Mouse (Mus musculus) MEL-GATA-1-ER (cell line): ENCODE data around the gene Golt1b.
"Not testable (repeated sequence)": the region's sequence is repeated elsewhere in the genome, so short reads cannot be mapped to it uniquely, and the experiment has no call there.

ENCODE experiments used
- DNase-seq: peaks from one replicate; pipeline ENCODE4 v3.0.0-alpha.2; 2012; ENCODE audit warnings: low read depth; ENCODE audit errors: extremely low read depth

Golt1b gene

DNA sequence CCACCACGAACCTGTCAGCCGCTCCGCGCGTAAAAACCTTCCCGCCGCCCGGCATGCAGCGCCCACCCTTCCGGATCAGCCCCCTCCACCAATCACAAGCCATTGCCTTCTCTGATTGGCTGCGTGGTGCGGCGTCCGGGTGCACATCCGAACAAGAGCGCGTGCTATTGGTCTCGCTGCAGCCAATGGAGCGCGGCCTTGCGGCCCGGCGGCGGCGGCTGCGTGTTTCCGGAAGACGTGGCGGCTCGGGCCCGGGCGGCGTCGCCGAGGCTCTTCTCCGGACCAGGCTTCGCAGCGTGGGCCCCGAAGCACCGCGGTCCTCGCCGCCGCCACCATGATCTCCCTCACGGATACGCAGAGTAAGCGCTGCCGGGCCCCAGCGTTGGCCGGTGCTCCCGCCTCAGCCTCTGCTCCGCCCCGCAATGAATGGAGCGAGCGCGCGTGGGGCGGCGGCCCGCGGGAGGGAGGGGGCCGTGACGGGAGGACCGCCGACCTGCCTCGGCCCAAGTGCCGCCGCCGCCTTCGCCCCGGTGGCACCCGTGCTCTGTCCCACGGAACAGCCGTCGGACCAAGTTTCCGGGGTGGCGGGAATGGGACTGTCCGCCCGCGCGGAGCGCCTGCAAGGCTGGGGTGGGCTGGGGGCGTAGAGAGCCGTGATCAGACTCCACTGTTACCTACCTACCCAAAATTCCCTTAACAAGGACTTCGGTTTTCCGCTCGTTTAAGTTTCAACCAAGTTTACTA, at the start of gene Golt1b, which contains the start of gene Recql:
Gene Golt1b, plus strand, starts transcription at position 211 of the 744 bp plus-strand sequence.
Gene Recql, minus strand, starts transcription at position 77 of the 744 bp plus-strand sequence.
- peak; percentile 85 for DNase-seq

DNA sequence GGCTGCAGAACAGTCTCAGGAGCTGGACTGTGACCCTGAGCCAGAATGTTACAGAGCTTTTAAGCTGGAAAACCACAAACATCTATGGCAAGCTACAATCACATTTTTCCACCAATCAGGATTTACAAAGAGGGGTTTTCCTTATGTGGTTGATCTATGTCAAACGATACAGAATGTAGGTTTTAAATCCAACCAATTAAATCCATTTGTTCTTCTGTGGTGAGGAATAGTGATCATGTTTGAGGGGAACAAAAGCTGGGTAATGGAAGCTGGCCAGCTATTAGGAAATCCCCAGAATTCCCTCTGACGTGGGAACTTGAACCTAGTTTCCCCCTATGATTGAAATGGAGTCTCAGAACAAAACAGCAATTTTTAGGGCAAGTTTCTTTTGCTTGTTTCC, 48.1 kb upstream of the Golt1b start:
- DNase-seq: no peak

DNA sequence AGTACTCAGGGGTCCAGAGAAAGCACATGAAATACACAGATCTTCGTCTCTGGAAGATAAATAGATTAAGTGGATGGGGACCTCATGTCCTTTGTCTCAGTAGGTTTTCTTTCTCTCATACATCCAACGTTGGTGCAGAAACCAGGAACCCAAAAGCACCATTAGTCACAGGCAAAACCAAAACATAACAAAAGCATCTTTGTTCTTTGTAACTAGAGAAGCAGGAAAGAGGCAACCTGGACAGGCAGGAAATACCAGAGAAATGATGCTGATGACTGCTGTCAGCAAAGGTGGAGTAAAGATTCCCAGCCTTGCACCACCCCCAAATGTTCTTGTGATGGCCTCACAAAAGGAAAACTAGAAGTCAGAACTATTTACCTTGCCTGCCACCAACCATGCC, 47.4 kb upstream of the Golt1b start:
- no peak for DNase-seq

DNA sequence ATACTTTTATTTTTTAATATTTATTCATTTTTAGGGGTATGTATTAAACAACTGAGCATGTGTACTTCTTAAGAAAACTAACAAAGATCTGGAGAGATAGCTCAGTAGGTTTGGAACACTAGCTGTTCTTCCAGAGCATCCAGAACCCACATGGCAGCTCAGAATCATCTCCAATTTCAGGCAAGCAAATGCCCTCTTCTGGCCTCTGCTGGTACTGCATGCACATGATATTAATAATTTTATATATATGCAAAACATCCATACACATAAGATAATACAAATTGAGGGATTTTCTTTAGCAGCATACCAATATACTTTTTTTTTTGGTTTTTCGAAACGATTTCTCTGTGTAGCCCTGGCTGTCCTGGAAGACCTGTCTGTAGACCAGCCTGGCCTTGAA, 43.5 kb upstream of the Golt1b start:
- peak; percentile 59 for DNase-seq

DNA sequence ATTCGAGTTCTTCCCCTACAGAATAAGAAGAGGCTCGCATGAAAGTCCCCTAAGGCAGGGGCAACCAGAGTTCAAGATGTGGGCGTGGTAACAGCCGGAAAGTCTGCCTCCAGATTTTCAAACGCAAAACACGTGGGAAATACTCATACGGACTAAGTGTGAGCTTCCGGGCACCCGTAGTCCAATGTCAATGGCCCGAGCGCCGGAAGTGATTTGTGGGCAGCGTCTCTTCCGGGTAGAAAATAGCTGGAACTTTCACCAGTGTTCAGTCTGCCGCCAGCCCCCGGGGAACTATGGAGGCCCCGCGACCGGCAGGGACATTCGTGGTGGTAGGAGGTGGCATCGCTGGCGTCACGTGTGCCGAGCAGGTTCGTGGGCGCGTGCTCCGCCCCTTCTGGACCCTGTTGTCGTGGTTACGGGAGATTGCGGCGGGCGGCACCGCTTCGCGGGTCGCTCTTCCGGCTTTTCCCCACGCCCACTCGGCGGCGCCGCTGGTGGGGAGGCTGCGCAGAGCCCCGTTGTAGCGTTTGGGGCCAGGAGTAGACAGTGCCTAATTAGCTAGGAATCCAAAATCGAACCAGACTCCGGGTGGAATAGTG, 41.5 kb upstream of the Golt1b start, which contains the start of gene Pyroxd1:
Gene Pyroxd1, plus strand, starts transcription at position 215 of the 599 bp plus-strand sequence.
- peak; percentile 84 for DNase-seq

DNA sequence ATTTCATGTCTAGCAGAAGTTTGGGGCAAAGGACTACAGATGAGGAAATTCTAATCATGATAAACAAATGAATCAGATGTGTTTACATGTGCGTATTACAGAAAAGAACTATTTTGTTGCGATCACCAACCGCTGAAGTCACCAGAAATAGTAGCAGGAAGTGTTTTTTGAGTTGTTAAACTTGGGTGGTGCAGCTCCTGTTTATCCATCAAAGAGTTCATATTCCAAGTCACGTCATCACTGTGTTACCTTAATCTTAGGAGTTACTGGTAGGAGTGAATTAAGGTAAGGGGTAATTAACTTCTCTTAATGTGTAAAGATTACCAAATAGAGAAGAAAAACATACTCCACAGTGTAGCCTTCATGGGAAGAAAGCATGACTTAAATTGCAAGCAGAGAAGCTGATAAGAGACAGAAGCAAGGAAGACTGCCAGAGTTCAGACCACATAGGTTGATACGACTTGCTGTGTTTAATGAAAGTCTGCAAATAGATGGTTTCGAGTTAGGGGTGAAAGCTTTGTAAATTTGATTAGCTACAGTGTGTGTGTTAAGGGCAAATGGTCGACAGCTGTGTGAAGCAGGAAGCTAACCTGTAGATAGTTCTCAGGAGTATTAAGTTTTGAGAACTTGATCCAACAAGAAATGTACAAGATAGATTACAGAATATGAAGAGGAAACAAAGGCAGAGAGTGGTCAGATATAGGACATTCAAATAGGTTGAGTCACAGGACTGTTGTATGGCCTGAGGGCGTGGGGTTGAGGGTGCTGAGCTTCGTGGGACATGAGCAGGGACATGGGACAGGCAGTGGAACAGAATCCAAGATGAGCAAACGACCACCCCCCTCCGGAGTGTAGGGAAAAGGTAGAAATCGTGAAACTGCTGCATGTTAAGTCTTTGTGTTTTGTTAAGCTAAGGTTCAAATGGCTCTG, 40.6 kb upstream of the Golt1b start:
- peak; percentile 30 for DNase-seq

DNA sequence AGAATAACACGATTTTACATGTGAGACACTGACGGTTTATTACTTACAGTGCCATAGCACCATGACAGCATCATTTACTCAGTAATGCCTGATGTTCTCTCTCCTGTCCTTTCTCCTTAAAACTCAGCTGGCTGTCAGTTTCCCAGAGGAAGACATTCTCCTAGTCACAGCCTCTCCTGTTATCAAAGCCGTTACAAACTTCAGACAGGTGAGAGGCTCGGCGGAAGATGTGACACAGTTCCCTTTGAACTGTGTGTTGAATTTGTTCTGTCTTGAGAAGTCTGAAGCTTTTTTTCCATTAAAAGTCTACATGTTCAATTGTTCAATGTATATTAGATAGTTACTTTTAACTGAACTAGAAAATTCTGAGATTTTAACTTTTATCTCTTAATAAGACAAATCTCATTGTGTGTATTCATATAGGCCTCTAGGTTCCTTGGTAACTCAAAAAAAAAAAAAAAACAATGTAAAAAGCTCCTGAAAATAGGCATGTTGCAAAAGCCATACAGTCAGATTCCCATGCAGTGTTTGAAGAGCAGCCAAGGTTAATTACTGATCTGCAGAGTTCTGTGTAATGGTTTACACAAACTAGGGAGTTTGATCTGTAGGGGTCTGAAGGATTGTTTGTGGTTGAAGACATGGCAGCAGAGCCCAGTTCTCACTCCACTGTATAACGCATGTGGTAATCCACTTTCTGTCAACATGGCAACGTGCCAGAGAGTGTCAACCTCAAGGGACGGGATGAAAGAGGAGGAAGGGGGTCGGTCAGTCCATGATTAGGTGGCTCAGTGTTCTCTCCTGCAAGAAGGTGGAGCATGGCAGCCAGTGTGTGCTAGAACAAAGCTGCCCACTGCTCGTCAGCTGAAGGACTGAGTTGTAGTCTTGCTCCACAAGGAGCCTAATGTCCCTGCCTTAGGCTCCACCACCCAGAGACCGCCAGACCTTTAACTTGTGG, 39.3 kb upstream of the Golt1b start:
- no peak for DNase-seq

DNA sequence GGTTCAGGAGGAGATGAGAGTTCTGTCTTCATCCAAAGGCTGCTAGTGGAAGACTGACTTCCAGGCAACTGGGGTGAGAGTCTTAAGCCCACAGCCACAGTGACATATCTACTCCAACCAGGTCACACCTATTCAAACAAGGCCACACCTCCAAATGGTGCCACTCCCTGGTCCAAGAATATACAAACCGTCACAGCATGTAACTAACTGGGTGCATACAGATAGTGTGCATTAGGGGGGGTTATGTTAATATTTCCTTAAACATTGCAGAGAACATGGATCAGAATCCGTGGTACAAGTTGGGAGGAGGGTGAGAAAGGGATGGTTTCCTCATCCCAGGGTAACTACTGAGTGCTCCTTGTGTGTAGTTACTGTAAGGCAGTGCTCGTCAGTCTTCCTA, 34.9 kb upstream of the Golt1b start:
- DNase-seq: not testable (repeated sequence)

DNA sequence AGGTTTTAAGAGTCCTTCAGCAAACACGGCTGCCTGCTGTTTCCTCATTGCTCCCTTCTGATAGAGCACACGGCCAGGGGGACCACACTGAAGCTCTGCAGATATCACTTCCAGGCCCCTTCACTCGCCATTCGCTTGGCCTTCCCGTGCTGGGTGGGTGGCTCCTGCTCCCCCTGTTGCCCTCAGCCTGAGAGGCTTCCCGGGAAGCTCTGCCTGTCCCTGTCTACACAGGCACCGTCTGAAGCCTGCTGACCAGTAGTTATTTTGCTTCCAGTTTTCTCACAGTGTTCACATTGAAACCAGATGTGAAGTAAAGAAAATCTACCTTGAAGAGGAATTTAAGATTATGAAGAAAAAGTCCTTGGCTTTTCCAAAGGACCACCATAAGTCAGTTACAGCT, 29.9 kb upstream of the Golt1b start:
- DNase-seq: no peak

DNA sequence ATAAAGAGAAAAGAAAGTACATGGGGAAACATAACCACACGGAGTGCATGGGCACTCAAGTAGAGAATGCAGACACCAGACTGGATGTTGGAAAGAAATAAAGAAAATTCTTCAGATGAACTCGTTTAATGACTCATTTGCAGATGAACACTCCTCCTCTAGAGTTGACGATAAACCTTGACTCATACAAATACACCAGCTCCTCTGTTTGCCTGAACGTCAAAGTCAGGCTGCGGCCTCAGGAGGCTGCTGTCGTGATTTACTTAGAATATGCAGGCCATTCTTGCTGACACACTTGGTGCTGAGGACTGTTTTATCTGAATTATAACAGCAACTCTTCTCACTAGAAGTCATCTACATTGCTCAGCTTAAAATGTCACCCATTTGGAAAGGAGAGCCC, 25.0 kb upstream of the Golt1b start:
- DNase-seq: no peak

DNA sequence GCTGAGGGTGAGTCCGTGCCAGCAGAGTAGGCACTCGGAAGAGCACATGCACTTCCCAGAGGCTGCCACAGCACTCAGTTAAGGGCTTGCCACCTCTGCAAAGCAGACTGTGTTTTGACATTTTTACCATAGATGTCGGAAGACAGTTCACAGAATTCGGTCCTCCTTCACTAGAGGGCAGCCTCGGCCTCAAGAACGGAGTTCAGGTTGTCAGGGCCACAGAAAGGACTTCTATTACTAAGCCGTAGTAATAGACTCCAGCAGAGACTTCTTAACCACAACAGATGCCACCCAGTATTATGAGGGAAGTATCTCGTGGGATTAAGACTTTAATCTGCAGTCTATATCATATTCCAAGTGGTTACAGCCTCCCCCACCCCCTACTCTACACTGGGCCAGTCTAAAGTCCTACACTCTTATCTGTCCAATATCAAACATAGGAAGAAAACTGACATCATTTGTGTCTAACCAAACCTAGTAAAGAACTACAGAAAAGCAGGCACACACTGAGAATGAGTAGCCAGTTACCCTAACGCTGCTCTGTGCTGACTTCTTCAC, 23.9 kb upstream of the Golt1b start:
- DNase-seq: no peak

DNA sequence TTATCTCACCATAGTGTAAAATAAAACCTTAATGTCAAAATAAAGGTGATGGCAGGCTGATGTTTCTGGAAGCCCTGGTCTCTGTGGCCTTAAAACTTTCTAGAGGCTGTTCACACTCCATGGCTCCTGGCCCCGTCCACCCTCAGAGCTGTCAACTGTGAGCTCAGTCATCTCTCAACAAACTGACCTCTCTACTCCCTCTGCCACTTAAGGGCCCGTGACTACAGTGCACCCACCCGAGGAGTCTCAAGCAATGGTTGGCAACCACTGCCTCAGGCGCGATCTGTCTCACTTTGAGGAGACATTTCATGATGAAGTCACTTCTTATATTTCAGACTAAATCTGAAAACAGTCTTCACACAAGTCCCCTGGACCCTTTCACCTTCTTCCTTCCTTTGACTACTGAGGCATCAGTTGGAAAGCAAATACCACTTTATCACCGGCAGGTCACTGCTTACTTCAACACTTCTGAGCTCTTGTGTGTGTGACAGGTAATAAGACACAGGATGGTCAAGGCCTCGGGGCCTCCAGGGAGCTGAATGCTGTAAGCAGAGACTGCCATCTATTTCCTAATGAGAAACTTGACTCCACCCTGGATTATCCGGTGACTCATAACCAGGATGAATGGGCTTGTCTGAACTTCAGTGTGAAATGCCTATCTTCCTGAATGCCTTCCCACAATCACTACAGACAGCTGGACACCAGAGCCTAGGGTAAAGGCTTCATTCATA, 21.1 kb upstream of the Golt1b start:
- DNase-seq: no peak

DNA sequence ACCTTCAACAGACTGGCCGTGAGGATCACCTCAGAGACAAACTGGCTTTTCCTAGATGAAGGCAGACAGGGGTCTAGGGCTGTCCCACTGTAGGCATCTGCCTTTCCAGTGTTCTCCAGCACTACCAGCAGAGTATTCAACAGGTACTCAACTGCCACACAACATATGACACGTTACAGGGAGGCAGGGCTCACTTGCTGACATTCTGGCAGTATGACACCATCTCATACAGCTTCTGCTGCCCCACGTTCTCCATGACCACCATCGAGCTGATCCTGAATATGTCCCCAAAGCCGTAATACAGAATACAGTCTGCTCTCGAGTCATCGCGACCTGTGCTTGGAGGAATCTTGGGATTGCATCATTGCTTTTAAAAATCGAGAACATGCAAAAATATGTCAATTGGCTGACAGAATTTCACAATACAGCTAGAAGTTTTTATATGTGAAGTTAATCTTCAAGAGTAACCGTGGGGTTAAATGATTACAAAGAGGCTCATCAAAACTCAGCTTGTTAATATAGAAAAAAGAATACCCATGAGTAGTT, 20.5 kb upstream of the Golt1b start:
- DNase-seq: no peak

DNA sequence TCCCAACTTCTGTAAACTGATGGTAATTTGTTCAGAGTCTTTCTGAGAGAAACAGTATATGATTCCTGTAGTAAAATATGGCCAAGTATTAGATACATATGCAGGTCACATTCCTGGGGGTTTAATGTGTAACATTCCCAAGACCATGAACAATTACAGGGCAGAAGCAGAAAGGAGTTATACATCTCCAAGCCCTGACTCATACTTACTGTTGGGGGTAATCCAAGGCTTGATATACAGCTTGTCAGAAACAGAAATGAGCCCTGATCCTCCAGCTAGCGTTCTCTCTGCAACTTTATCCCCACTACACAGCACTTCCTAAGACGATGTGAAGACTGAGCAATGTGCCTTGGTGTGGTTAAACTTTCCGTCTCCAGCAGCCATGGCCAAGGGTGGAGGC, 19.5 kb upstream of the Golt1b start:
- DNase-seq: no peak

DNA sequence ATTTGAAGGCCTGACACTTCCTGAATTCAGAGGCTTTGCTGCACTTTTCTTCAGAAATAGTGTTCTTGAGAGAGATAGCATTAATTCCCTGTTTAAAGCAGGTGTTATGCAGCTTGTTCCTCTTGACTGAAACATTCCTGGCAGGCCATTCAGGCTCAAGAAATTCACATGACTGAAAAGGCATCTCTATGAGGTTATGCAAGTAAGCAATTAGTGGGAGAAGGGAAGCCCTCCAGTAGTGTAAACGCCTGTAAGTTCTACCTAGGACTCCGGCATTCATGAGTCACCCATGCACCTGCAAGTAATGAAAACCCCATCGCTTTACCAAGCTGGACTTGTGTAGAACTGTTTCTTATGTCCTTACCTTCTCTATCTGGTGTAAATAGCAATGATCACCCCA, 17.5 kb upstream of the Golt1b start:
- DNase-seq: no peak

DNA sequence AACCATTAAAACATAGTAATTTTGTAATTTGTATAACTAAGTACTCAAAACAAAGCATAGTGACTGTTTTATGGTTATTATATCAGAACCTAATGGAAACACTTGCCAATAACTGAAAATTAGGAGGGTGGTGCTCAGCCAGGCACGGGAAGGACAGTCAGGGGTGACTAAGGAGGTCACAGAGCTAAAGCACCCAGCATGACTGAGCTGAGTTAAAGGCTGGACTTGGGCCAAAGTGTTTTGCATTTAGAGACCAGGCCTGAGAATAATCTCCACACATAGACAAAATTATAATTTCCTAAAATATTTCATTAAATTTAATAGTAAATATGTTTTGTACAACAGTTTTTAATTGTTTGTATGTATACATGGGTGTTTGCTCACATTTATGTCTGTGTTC, 9.9 kb upstream of the Golt1b start:
- no peak for DNase-seq

DNA sequence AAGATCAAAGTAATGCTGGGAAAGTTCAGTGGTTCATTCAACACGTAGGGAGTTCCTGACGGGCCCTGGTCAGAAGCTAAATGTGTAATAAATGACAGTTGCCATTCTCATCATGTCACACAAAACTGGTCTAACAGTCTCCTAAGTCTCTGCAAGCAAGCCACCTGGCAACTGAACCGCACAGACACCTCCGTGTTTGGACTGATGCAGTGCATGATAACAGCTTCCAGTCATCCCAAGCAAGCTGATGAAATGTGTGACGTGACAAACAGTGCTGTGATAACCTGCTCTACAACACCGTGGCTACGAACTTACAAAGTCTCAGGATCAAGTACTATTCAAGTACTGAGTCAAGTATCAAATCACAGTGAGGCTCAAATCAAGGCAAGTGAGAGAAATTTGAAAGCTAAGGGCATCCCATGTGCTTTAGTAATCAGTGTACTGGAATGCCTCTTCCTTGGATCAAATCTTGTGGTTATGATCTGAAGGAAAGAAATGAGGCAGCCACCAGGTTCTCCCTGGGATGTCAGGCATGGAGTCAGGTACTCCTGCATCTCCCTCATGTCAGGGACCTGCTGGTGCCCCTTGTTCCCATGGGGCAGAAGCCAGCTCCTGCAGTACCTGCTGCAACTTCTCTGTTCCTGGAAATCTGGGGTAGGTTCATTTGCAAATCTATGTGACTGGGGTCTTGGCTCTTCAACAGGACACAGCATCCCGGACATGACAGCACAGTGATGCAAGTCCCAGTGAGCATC, 8.3 kb upstream of the Golt1b start:
- no peak for DNase-seq

DNA sequence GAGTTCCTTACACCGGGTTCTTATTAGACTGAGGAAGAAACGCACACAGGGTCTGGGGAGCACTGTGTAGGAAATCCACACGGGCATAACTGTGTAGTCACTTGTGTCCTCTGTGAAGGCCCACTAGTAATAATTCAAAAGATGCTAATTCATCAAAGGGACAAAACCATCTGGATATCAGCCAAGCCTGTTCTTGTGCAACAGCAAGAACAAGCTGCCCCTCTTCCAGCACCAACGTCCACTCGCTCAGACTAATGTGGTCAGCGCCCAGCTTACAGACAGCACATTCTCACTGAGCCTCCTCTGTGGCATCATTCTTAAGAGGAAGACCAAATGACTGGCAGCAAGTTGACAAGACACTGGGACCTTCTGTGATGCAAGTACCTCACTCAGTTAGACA, 7.1 kb upstream of the Golt1b start:
- DNase-seq: no peak

DNA sequence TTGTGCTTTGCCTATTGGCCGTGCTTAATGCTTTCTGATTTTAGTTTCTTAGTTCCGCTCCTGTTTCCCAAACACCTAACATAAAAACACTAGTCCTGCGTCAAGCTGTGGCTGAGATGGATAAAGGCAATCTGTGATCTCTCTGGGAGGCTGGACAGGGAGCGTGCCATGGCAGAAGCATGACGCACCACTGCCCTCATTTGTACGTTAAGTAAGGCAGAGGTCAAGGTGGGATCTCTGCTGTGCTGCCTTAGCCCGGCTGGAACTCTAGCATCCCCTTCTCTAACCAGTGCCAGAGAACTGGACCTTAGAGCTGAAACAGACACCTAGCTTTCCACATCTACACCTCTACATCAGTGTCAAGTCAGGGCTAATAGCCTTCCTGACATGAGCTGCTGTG, 5.4 kb upstream of the Golt1b start:
- no peak for DNase-seq
